Mouse (Mus musculus): ENCODE results near the gene Sox5. TPM values are rescaled to one million over a fixed set of nuclear protein-coding genes. Genes with fewer than 3 reads are reported as not detected.

Gene Sox5
- polyA plus RNA-seq, 1 experiment from 2014 or later, result 14.1 TPM

GRCm38 (mm10) chr6:144792871-144793270, 11.1 kb upstream of the Sox5 start:
- Histone ChIP-seq H3K4me1 (peaks cover 4% of the 10 kb centered on the region), H3K27me3 (no peaks in the 10 kb centered on the region), H3K27ac (no peak overlapping the region), H3K9me3 (replicated peaks) (no peaks in the 10 kb centered on the region), H3K9ac (no peak overlapping the region), H3K4me2 (no peak overlapping the region), H3K4me3 (replicated peaks) (no peak overlapping the region), H3K36me3 (no peaks in the 10 kb centered on the region)
- ATAC-seq (replicated peaks; ENCODE audit: low FRiP score), result no peak
- WGBS, result 80% methylated on average over 8 of the region's 8 CpGs

- H3K4me3 ChIP-seq (replicated peaks), result peak overlapping the region; percentile 79; the same call in 1 of the 2 replicates
- H3K4me1 ChIP-seq, result peaks cover 23% of the 10 kb centered on the region
- H3K9ac ChIP-seq, result no peak overlapping the region
- H3K27me3 ChIP-seq, result peaks cover 25% of the 10 kb centered on the region
- ATAC-seq (replicated peaks; ENCODE audit: low FRiP score), result no peak
- H3K27ac ChIP-seq, result no peak overlapping the region
- no peaks in the 10 kb centered on the region for H3K36me3 ChIP-seq
- peak overlapping the region; percentile 98 for H3K4me2 ChIP-seq
- H3K9me3 ChIP-seq (replicated peaks), result no peaks in the 10 kb centered on the region
These were observed 1.5 kb upstream of the Sox5 start for GRCm38 (mm10) chr6:144783295-144783694.

- Histone ChIP-seq H3K4me1 (peaks cover 23% of the 10 kb centered on the region), H3K36me3 (no peaks in the 10 kb centered on the region), H3K4me3 (replicated peaks) (peak overlapping the region; percentile 79), H3K9ac (no peak overlapping the region), H3K9me3 (replicated peaks) (no peaks in the 10 kb centered on the region), H3K27ac (no peak overlapping the region), H3K27me3 (peaks cover 25% of the 10 kb centered on the region), H3K4me2 (peak overlapping the region; percentile 98)
- ATAC-seq (replicated peaks; ENCODE audit: low FRiP score), result no peak
- WGBS, result 13% methylated on average over 12 of the region's 12 CpGs
These were observed 1.1 kb upstream of the Sox5 start for GRCm38 (mm10) chr6:144782866-144783265.

GRCm38 (mm10) chr6:144782031-144782857, 467 bp upstream of the Sox5 start:
- peak overlapping the region; percentile 68 for H3K9ac ChIP-seq
- H3K36me3 ChIP-seq, result no peaks in the 10 kb centered on the region
- peak overlapping the region; percentile 79 for H3K4me3 ChIP-seq (replicated peaks)
- peaks cover 23% of the 10 kb centered on the region for H3K4me1 ChIP-seq
- ATAC-seq (replicated peaks; ENCODE audit: low FRiP score), result peak; percentile 47
- H3K9me3 ChIP-seq (replicated peaks), result no peaks in the 10 kb centered on the region
- H3K27me3 ChIP-seq, result peaks cover 25% of the 10 kb centered on the region
- whole genome bisulfite sequencing, result under 1% methylated on average over 34 of the region's 55 CpGs
- H3K4me2 ChIP-seq, result peak overlapping the region; percentile 98
- H3K27ac ChIP-seq, result no peak overlapping the region

- peaks cover 25% of the 10 kb centered on the region for H3K27me3 ChIP-seq
- H3K9me3 ChIP-seq (replicated peaks), result no peaks in the 10 kb centered on the region
- H3K36me3 ChIP-seq, result no peaks in the 10 kb centered on the region
- peaks cover 25% of the 10 kb centered on the region for H3K4me1 ChIP-seq
- ATAC-seq (replicated peaks; ENCODE audit: low FRiP score), result no peak
- peak overlapping the region; percentile 98 for H3K4me2 ChIP-seq
- peak overlapping the region; percentile 79 for H3K4me3 ChIP-seq (replicated peaks)
- WGBS, result 21% methylated on average over 8 of the region's 9 CpGs
- H3K9ac ChIP-seq, result peak overlapping the region; percentile 68
- peak overlapping the region; percentile 80 for H3K27ac ChIP-seq
These were observed 1.0 kb downstream of the Sox5 start for GRCm38 (mm10) chr6:144780608-144781285.

- Histone ChIP-seq H3K4me3 (replicated peaks) (peak overlapping the region; percentile 79), H3K4me2 (peak overlapping the region; percentile 98), H3K27ac (peak overlapping the region; percentile 80), H3K9me3 (replicated peaks) (no peaks in the 10 kb centered on the region), H3K27me3 (peaks cover 23% of the 10 kb centered on the region), H3K4me1 (peaks cover 31% of the 10 kb centered on the region), H3K9ac (no peak overlapping the region), H3K36me3 (no peaks in the 10 kb centered on the region)
- 25% methylated on average over 12 of the region's 12 CpGs for WGBS
- ATAC-seq (replicated peaks; ENCODE audit: low FRiP score), result peak; percentile 23; the same call in 1 of the 2 replicates
These were observed 1.7 kb downstream of the Sox5 start for GRCm38 (mm10) chr6:144779945-144780607.

GRCm38 (mm10) chr6:144777356-144778035, 4.3 kb downstream of the Sox5 start:
- H3K36me3 ChIP-seq, result no peaks in the 10 kb centered on the region
- H3K4me1 ChIP-seq, result peaks cover 25% of the 10 kb centered on the region
- no peak overlapping the region for H3K9ac ChIP-seq
- H3K27me3 ChIP-seq, result no peaks in the 10 kb centered on the region
- no peaks in the 10 kb centered on the region for H3K9me3 ChIP-seq (replicated peaks)
- H3K4me2 ChIP-seq, result no peak overlapping the region
- H3K4me3 ChIP-seq (replicated peaks), result no peak overlapping the region
- WGBS, result 91% methylated on average over 7 of the region's 7 CpGs
- ATAC-seq (replicated peaks; ENCODE audit: low FRiP score), result no peak
- H3K27ac ChIP-seq, result no peak overlapping the region

GRCm38 (mm10) chr6:144773736-144774135, 8.0 kb downstream of the Sox5 start:
- H3K4me3 ChIP-seq (replicated peaks), result no peak overlapping the region
- no peak overlapping the region for H3K27ac ChIP-seq
- no peaks in the 10 kb centered on the region for H3K27me3 ChIP-seq
- H3K9ac ChIP-seq, result no peak overlapping the region
- no peaks in the 10 kb centered on the region for H3K9me3 ChIP-seq (replicated peaks)
- ATAC-seq (replicated peaks; ENCODE audit: low FRiP score), result no peak
- no peaks in the 10 kb centered on the region for H3K36me3 ChIP-seq
- H3K4me2 ChIP-seq, result no peak overlapping the region
- H3K4me1 ChIP-seq, result peaks cover 18% of the 10 kb centered on the region
- WGBS, result 93% methylated on average over 6 of the region's 6 CpGs

- H3K27ac ChIP-seq, result no peak overlapping the region
- no peak overlapping the region for H3K4me3 ChIP-seq (replicated peaks)
- no peak overlapping the region for H3K9ac ChIP-seq
- ATAC-seq (replicated peaks; ENCODE audit: low FRiP score), result no peak
- 73% methylated on average over 2 of the region's 2 CpGs for WGBS
- no peak overlapping the region for H3K4me2 ChIP-seq
- no peaks in the 10 kb centered on the region for H3K9me3 ChIP-seq (replicated peaks)
- H3K36me3 ChIP-seq, result no peaks in the 10 kb centered on the region
- H3K4me1 ChIP-seq, result peaks cover 18% of the 10 kb centered on the region
- no peaks in the 10 kb centered on the region for H3K27me3 ChIP-seq
These were observed 8.8 kb downstream of the Sox5 start for GRCm38 (mm10) chr6:144772985-144773384.

GRCm38 (mm10) chr6:144772175-144772918, 9.4 kb downstream of the Sox5 start:
- 69% methylated on average over 15 of the region's 15 CpGs for WGBS
- H3K36me3 ChIP-seq, result no peaks in the 10 kb centered on the region
- no peaks in the 10 kb centered on the region for H3K27me3 ChIP-seq
- H3K4me2 ChIP-seq, result no peak overlapping the region
- H3K9me3 ChIP-seq (replicated peaks), result no peaks in the 10 kb centered on the region
- no peak overlapping the region for H3K27ac ChIP-seq
- peaks cover 18% of the 10 kb centered on the region for H3K4me1 ChIP-seq
- no peak overlapping the region for H3K9ac ChIP-seq
- 0 out of 2 replicates have a peak, but pooled peaks have one; percentile 55 for ATAC-seq (replicated peaks; ENCODE audit: low FRiP score)
- H3K4me3 ChIP-seq (replicated peaks), result no peak overlapping the region

- no peaks in the 10 kb centered on the region for H3K9me3 ChIP-seq (replicated peaks)
- ATAC-seq (replicated peaks; ENCODE audit: low FRiP score), result no peak
- WGBS, result 15% methylated on average over 2 of the region's 2 CpGs
- peaks cover 8% of the 10 kb centered on the region; the same call in 1 of the 2 replicates for H3K4me1 ChIP-seq
- no peak overlapping the region for H3K9ac ChIP-seq
- H3K36me3 ChIP-seq, result no peaks in the 10 kb centered on the region
- H3K27ac ChIP-seq, result no peak overlapping the region
- H3K27me3 ChIP-seq, result no peaks in the 10 kb centered on the region
- no peak overlapping the region for H3K4me2 ChIP-seq
- H3K4me3 ChIP-seq (replicated peaks), result no peak overlapping the region
These were observed 12.7 kb downstream of the Sox5 start for GRCm38 (mm10) chr6:144769060-144769459.

All from kidney, embryonic 15.5 days (tissue).